Mouse (Mus musculus): ENCODE results near the gene Hoxc11. TPM values are rescaled to one million over a fixed set of nuclear protein-coding genes. Genes with fewer than 3 reads are reported as not detected.

Hoxc11 gene
- polyA plus RNA-seq, 1 experiment from 2014 or later = not detected

DNA sequence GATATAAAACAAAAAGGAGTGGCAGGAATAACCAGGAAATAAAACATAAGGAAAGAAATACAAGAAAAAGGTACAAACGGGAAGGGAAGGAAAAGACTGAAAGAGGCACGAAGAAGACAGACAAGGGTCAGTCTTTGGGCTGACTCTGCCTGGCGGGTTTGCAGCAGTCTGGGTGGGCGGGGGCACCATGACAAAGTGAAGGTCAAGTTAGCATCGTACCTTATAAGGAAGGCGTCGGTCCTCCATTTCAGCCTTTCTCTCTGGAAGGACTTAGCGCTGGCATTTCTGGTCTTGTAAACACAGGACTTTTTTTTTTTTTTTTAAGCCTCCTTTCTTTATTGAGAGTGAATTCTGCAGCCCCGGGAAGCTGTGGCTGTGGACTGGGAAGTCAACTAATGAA is 7.0 kb upstream of the Hoxc11 start:
- Histone ChIP-seq H3K4me3 (ENCODE audit: low read depth, low read length) (no peak overlapping the region), H3K27me3 (ENCODE audit: control insufficient read depth, insufficient read depth, low read length) (peaks cover 100% of the 10 kb centered on the region), H3K27ac (ENCODE audit: low read depth, low read length) (no peak overlapping the region), H3K36me3 (ENCODE audit: control insufficient read depth, insufficient read depth, low read length) (no peaks in the 10 kb centered on the region), H3K9ac (ENCODE audit: low read length) (no peak overlapping the region), H3K9me3 (ENCODE audit: control insufficient read depth, low read length) (no peaks in the 10 kb centered on the region), H3K4me2 (no peak overlapping the region), H3K4me1 (ENCODE audit: control insufficient read depth, insufficient read depth, low read length) (0 out of 2 replicates have a peak, but pooled peaks cover 3% of the 10 kb centered on the region)
- no peak for DNase-seq (ENCODE audit: low spot score, missing footprints)
- ATAC-seq (ENCODE audit: low FRiP score) = no peak
- WGBS = 2% methylated on average over 9 of the region's 9 CpGs

DNA sequence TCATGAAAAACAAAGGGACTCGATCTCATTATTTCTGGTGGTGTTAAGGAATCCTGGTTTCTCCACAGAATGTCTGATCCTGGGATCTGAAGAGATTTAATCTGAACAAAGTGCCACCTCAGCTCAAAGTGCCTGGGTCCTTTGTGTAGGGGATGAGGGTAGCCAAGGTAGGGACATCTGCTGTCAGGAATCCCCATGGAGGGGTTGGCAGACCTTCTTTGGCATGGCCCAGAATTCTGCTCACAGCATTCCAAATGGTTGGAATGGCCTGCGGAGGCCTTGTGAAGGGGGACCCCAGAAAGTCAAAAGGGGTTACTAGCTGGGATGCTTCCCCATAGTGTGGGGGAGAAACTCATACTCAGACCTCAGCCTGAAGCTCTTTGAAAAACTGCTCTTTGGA is 5.4 kb upstream of the Hoxc11 start:
- 13% methylated on average over 2 of the region's 2 CpGs for WGBS
- H3K4me3 ChIP-seq (ENCODE audit: low read depth, low read length) = no peak overlapping the region
- H3K36me3 ChIP-seq (ENCODE audit: control insufficient read depth, insufficient read depth, low read length) = no peaks in the 10 kb centered on the region
- no peaks in the 10 kb centered on the region for H3K9me3 ChIP-seq (ENCODE audit: control insufficient read depth, low read length)
- ATAC-seq (ENCODE audit: low FRiP score) (no peak), DNase-seq (ENCODE audit: low spot score, missing footprints) (no peak)
- no peaks in the 10 kb centered on the region for H3K4me1 ChIP-seq (ENCODE audit: control insufficient read depth, insufficient read depth, low read length)
- no peak overlapping the region for H3K9ac ChIP-seq (ENCODE audit: low read length)
- no peak overlapping the region for H3K4me2 ChIP-seq
- H3K27me3 ChIP-seq (ENCODE audit: control insufficient read depth, insufficient read depth, low read length) = peaks cover 100% of the 10 kb centered on the region
- no peak overlapping the region for H3K27ac ChIP-seq (ENCODE audit: low read depth, low read length)

DNA sequence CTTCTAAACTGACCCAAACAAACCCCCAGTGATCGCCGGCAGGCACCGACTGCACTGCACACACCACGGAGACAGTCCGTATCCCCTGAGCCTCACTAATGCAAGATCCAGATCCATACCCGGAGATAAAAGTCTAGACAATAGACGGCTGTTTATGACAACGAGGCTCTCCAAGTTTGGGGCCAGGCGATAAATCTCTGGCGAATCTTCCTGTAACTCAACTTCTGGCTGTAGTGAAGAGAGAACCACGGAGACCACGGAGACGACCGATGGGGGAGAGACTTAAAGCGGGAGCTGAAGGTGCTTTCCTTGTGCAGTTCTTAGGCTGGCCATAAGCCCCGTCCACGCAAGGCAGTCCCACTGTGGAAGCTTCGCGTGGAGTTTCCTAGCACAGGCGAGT is 4.5 kb upstream of the Hoxc11 start:
- Histone ChIP-seq H3K27me3 (ENCODE audit: control insufficient read depth, insufficient read depth, low read length) (peaks cover 100% of the 10 kb centered on the region), H3K9ac (ENCODE audit: low read length) (no peak overlapping the region), H3K4me1 (ENCODE audit: control insufficient read depth, insufficient read depth, low read length) (no peaks in the 10 kb centered on the region), H3K27ac (ENCODE audit: low read depth, low read length) (no peak overlapping the region), H3K4me2 (no peak overlapping the region), H3K4me3 (ENCODE audit: low read depth, low read length) (no peak overlapping the region), H3K9me3 (ENCODE audit: control insufficient read depth, low read length) (no peaks in the 10 kb centered on the region), H3K36me3 (ENCODE audit: control insufficient read depth, insufficient read depth, low read length) (no peaks in the 10 kb centered on the region)
- ATAC-seq (ENCODE audit: low FRiP score) = no peak
- 3% methylated on average over 20 of the region's 20 CpGs for WGBS
- DNase-seq (ENCODE audit: low spot score, missing footprints) = no peak

DNA sequence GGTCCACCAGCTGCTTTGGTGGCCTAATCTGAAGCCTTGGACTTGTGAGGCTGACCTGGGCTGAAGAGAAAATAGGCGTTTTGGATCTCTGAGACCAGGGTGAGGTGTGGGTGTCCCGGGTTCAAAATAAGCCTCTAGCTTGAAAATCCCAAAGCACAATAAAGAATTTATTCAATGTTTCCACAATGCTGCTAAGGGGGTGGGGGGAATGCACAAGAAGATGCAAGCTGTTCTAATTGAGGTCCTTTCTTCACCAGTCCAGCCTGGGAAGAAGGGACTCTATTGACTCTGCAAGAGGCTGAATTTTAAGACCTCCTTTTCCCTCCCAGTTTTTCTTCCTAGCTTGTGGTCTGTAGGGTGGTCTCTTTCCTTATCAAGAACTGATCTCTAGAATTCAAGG is 3.4 kb upstream of the Hoxc11 start:
- H3K36me3 ChIP-seq (ENCODE audit: control insufficient read depth, insufficient read depth, low read length) = no peaks in the 10 kb centered on the region
- H3K27me3 ChIP-seq (ENCODE audit: control insufficient read depth, insufficient read depth, low read length) = peaks cover 100% of the 10 kb centered on the region
- WGBS = 2% methylated on average over 2 of the region's 2 CpGs
- no peak overlapping the region for H3K4me2 ChIP-seq
- H3K9ac ChIP-seq (ENCODE audit: low read length) = no peak overlapping the region
- H3K4me1 ChIP-seq (ENCODE audit: control insufficient read depth, insufficient read depth, low read length) = no peaks in the 10 kb centered on the region
- no peak overlapping the region for H3K27ac ChIP-seq (ENCODE audit: low read depth, low read length)
- H3K4me3 ChIP-seq (ENCODE audit: low read depth, low read length) = no peak overlapping the region
- ATAC-seq (ENCODE audit: low FRiP score) = no peak
- no peaks in the 10 kb centered on the region for H3K9me3 ChIP-seq (ENCODE audit: control insufficient read depth, low read length)
- DNase-seq (ENCODE audit: low spot score, missing footprints) = peak; percentile 94

DNA sequence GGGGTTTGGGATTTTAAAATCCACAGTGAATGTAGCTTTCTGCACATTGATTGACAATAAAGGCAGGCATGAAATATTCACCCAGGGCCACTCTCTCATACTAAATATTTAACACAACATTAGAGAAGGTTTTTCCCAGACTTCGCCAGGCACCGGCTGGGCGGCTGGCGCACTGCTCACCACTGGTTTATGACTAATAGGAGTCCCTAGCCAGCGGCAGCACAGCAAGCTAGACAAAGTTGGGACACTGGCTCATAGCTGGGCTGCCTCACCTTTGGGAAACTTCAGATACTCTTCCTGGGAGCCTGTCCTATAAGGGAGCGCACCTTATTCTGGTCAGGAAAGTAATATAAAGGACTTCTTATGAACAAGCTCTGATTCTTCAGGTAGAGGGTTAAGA is 666 bp upstream of the Hoxc11 start:
- Histone ChIP-seq H3K36me3 (ENCODE audit: control insufficient read depth, insufficient read depth, low read length) (no peaks in the 10 kb centered on the region), H3K4me1 (ENCODE audit: control insufficient read depth, insufficient read depth, low read length) (no peaks in the 10 kb centered on the region), H3K27ac (ENCODE audit: low read depth, low read length) (no peak overlapping the region), H3K4me2 (no peak overlapping the region), H3K9ac (ENCODE audit: low read length) (no peak overlapping the region), H3K4me3 (ENCODE audit: low read depth, low read length) (no peak overlapping the region), H3K9me3 (ENCODE audit: control insufficient read depth, low read length) (no peaks in the 10 kb centered on the region), H3K27me3 (ENCODE audit: control insufficient read depth, insufficient read depth, low read length) (peaks cover 100% of the 10 kb centered on the region)
- ATAC-seq (ENCODE audit: low FRiP score) = no peak
- 5% methylated on average over 6 of the region's 6 CpGs for WGBS
- no peak for DNase-seq (ENCODE audit: low spot score, missing footprints)

DNA sequence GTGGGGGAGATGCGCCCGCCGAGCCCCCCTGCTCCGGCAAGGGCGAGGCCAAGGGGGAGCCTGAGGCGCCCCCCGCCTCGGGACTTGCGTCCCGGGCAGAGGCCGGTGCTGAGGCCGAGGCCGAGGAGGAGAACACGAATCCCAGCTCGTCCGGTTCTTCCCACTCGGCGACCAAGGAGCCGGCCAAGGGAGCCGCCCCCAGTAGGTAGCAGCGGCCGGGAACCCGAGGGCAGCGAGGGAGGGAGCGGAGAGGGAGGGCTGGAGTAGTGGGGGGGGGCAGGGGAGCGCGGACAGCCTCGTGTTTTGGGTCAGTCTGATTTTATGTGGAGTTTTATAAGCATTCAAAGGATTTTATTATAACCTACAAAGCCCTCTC is 768 bp downstream of the Hoxc11 start:
- H3K9ac ChIP-seq (ENCODE audit: low read length) = no peak overlapping the region
- H3K27me3 ChIP-seq (ENCODE audit: control insufficient read depth, insufficient read depth, low read length) = peaks cover 98% of the 10 kb centered on the region
- ATAC-seq (ENCODE audit: low FRiP score) (no peak), DNase-seq (ENCODE audit: low spot score, missing footprints) (no peak)
- no peaks in the 10 kb centered on the region for H3K4me1 ChIP-seq (ENCODE audit: control insufficient read depth, insufficient read depth, low read length)
- H3K9me3 ChIP-seq (ENCODE audit: control insufficient read depth, low read length) = no peaks in the 10 kb centered on the region
- under 1% methylated on average over 28 of the region's 28 CpGs for WGBS
- no peak overlapping the region for H3K4me3 ChIP-seq (ENCODE audit: low read depth, low read length)
- H3K27ac ChIP-seq (ENCODE audit: low read depth, low read length) = no peak overlapping the region
- H3K36me3 ChIP-seq (ENCODE audit: control insufficient read depth, insufficient read depth, low read length) = no peaks in the 10 kb centered on the region
- no peak overlapping the region for H3K4me2 ChIP-seq

DNA sequence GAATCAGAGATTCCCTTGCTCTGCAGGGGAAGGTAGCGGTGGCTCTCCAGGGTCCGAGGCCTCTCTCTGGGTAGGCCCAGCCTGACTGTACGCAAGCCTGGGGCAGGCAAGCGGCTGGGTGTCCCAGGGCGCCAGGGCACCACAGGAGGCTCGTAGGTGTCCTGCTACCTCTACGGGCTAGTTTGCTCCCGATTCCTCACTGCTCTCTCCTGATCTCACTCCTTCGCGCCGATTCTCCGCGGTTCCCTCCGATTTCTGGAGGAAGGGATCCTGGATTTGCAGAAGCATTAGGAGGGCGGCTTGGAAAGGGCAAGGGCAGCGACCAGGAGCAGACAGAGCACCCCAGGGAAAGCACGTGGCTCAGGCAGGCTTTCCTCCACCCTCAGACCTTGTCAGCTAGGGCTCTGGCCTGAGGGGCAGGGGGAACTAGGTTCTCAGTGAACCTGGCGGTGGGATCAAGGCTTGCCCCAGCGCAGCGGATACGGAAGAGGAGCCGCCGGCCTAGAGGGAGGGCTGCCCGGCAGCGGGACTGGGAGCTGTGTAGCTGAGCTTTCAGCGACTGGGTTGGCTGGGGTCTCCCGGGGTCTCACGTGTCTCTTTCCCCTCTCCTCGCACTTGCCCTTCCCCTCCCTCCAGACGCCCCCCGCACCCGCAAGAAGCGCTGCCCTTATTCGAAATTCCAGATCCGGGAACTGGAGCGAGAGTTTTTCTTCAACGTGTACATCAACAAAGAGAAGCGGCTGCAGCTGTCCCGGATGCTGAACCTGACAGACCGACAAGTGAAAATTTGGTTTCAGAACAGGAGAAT is 1.8 kb downstream of the Hoxc11 start:
- ATAC-seq (ENCODE audit: low FRiP score) = 0 out of 2 replicates have a peak, but pooled peaks have one; percentile 40
- H3K4me3 ChIP-seq (ENCODE audit: low read depth, low read length) = no peak overlapping the region
- peaks cover 98% of the 10 kb centered on the region for H3K27me3 ChIP-seq (ENCODE audit: control insufficient read depth, insufficient read depth, low read length)
- H3K4me1 ChIP-seq (ENCODE audit: control insufficient read depth, insufficient read depth, low read length) = no peaks in the 10 kb centered on the region
- no peaks in the 10 kb centered on the region for H3K36me3 ChIP-seq (ENCODE audit: control insufficient read depth, insufficient read depth, low read length)
- DNase-seq (ENCODE audit: low spot score, missing footprints) = peak; percentile 98
- no peaks in the 10 kb centered on the region for H3K9me3 ChIP-seq (ENCODE audit: control insufficient read depth, low read length)
- H3K27ac ChIP-seq (ENCODE audit: low read depth, low read length) = no peak overlapping the region
- no peak overlapping the region for H3K9ac ChIP-seq (ENCODE audit: low read length)
- WGBS = under 1% methylated on average over 39 of the region's 40 CpGs
- no peak overlapping the region for H3K4me2 ChIP-seq

DNA sequence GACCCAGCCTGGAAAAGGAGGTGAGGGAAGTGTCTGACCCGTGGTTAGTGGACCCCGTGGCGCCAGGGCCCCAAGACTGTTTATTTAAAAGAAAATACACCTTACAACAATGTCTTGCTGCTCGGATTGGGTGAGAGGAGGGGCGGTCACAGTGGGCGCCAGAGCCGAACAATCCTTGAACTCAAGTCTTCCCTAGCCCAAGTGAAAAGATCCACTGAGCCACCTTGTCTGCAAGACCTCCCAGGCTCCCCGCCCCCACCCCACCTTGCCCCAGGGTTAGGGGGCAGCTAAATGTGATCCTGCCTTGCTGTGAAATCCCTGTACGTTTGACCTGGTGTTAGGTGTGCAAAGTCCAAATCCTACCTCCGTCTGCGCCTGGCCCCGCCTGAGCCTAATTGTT is 2.7 kb downstream of the Hoxc11 start:
- Histone ChIP-seq H3K36me3 (ENCODE audit: control insufficient read depth, insufficient read depth, low read length) (no peaks in the 10 kb centered on the region), H3K9me3 (ENCODE audit: control insufficient read depth, low read length) (no peaks in the 10 kb centered on the region), H3K4me2 (no peak overlapping the region), H3K27ac (ENCODE audit: low read depth, low read length) (no peak overlapping the region), H3K4me3 (ENCODE audit: low read depth, low read length) (no peak overlapping the region), H3K9ac (ENCODE audit: low read length) (no peak overlapping the region), H3K4me1 (ENCODE audit: control insufficient read depth, insufficient read depth, low read length) (no peaks in the 10 kb centered on the region), H3K27me3 (ENCODE audit: control insufficient read depth, insufficient read depth, low read length) (peaks cover 98% of the 10 kb centered on the region)
- no peak for DNase-seq (ENCODE audit: low spot score, missing footprints)
- no peak for ATAC-seq (ENCODE audit: low FRiP score)
- 1% methylated on average over 12 of the region's 12 CpGs for WGBS

DNA sequence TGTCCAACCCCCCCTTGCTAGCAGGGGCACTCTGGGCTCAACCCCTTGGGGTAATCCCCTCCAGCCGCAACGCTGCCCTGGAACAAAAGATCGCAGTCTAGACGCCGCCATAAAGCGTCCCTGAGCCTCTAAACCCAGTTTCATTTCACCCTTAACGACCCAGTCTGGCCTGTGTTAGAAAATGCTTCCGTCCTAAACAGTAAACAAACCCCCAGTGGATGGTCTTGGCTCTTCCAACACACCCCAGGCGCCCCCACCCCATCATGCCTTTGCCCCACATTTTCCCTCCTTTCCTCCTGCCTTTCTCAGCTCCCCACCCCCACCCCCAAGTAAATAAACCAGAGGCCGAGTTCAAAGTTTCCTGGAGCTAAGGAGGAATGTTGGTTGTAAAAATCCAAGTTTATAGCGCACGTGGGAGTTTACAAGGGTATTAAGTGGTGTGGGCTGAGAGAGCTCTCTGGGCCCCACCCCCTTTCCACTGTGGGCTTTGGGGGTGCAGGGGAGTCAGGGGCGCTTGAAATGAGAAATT is 5.5 kb downstream of the Hoxc11 start:
- no peak for ATAC-seq (ENCODE audit: low FRiP score)
- Histone ChIP-seq H3K9me3 (ENCODE audit: control insufficient read depth, low read length) (no peaks in the 10 kb centered on the region), H3K4me3 (ENCODE audit: low read depth, low read length) (no peak overlapping the region), H3K36me3 (ENCODE audit: control insufficient read depth, insufficient read depth, low read length) (no peaks in the 10 kb centered on the region), H3K27ac (ENCODE audit: low read depth, low read length) (no peak overlapping the region), H3K4me2 (no peak overlapping the region), H3K9ac (ENCODE audit: low read length) (no peak overlapping the region), H3K27me3 (ENCODE audit: control insufficient read depth, insufficient read depth, low read length) (peaks cover 97% of the 10 kb centered on the region), H3K4me1 (ENCODE audit: control insufficient read depth, insufficient read depth, low read length) (no peaks in the 10 kb centered on the region)
- under 1% methylated on average over 13 of the region's 13 CpGs for WGBS
- no peak for DNase-seq (ENCODE audit: low spot score, missing footprints)
